Mouse (Mus musculus) embryonic facial prominence, embryonic 12.5 days (tissue): Measurements from ENCODE around the gene Mfsd6. TPM values are rescaled to one million over a fixed set of nuclear protein-coding genes. Genes with fewer than 3 reads are reported as not detected.

Source experiments
- ATAC-seq: fragments of 200-750 bp; cut with Nextera tagmentation; 2 replicates; pipeline ENCODE4 v1.8.0; 2017; ENCODE audit not compliant: insufficient number of reproducible peaks, insufficient read depth, low FRiP score, low TSS enrichment
- H3K27ac ChIP-seq: fragments of 300-500 bp; sonication (generic); 2 replicates; pipeline ENCODE4 v1.5.1; 2016; ENCODE audit warnings: mild to moderate bottlenecking
- H3K27me3 ChIP-seq: fragments of 300-500 bp; sonication (generic); 2 replicates; pipeline ENCODE4 v1.6.1; 2016; ENCODE audit warnings: mild to moderate bottlenecking, moderate library complexity
- H3K36me3 ChIP-seq: fragments of 300-500 bp; sonication (generic); 2 replicates; pipeline ENCODE4 v1.6.1; 2016; ENCODE audit warnings: mild to moderate bottlenecking
- H3K4me1 ChIP-seq: fragments of 300-500 bp; sonication (generic); 2 replicates; pipeline ENCODE4 v1.6.1; 2016
- H3K4me2 ChIP-seq: fragments of 300-500 bp; sonication (generic); replicated peaks from 2 replicates; pipeline ENCODE4 v1.6.1; 2016; ENCODE audit warnings: mild to moderate bottlenecking, moderate library complexity
- H3K4me3 ChIP-seq: fragments of 300-500 bp; sonication (generic); 2 replicates; pipeline ENCODE4 v1.5.1; 2016; ENCODE audit warnings: mild to moderate bottlenecking
- H3K9ac ChIP-seq: fragments of 300-500 bp; sonication (generic); 2 replicates; pipeline ENCODE4 v1.6.1; 2016; ENCODE audit warnings: mild to moderate bottlenecking, moderate library complexity
- H3K9me3 ChIP-seq: fragments of 300-500 bp; sonication (generic); 2 replicates; pipeline ENCODE4 v1.6.1; 2016; ENCODE audit warnings: mild to moderate bottlenecking, moderate library complexity
- WGBS: fragments of 180-500 bp; shearing (Covaris S2); methylation state at CpG from one replicate; pipeline ENCODE4 v1.1.7; 2016; 5-methylcytosine and 5-hydroxymethylcytosine counted together
- polyA plus RNA-seq: library from polyadenylated mRNA; unstranded; fragments of >200 nt; fragmentation: Nextera tagmentation; extraction: Ambion mirVana; gene quantifications from 2 replicates; pipeline ENCODE4 v1.2.1, GENCODE M21; 2016

The Mfsd6 gene
- polyA plus RNA-seq, 1 experiment from 2014 or later, result 1.6 TPM

DNA sequence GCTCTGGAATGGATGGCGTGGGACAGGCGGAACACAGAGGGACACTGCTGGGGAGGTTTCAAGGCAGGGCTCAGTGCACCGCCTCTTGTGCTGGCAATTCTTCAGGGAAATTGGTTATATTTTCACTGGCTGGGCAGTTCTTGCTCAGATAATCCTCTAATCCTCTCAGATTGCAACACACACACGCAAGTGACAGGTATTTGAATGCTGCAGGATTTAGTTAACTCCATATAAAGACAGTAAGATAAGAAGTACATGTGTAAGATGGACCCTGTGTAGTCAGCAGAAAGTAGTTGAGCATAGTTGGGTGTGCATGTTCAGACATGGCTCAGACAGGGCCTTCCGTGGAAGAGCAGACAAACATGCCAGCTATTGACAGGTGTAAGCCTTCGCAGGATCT, 93.0 kb downstream of the Mfsd6 start:
- 86% methylated on average over 6 of the region's 6 CpGs for WGBS
- Histone ChIP-seq H3K27me3 (no peaks in the 10 kb centered on the region), H3K9me3 (no peaks in the 10 kb centered on the region), H3K4me2 (no peak overlapping the region), H3K27ac (no peak overlapping the region), H3K36me3 (peaks cover 12% of the 10 kb centered on the region), H3K4me3 (no peak overlapping the region), H3K4me1 (peaks cover 10% of the 10 kb centered on the region), H3K9ac (no peak overlapping the region)
- ATAC-seq, result no peak

DNA sequence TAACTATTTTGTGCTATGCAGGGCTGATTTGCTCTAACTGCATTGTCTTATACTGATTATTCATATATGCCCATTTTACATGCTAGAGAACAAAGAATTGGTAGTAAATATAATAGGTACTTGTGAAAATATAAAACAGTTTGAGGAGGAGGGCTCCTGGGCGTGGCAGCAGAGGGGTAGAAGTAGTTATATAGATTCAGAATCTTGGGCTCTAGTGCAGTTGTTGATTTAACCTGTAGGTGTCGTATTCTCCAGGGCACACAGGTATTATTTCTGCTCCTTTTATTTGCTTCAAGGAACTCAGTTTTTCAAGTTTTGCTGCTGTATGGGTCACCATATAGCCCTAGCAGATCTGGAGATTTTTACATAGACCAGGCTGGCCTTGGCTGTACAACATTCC, 95.7 kb downstream of the Mfsd6 start:
- Histone ChIP-seq H3K4me1 (peaks cover 10% of the 10 kb centered on the region), H3K9me3 (no peaks in the 10 kb centered on the region), H3K4me2 (peak overlapping the region; percentile 51), H3K27me3 (no peaks in the 10 kb centered on the region), H3K9ac (no peak overlapping the region), H3K4me3 (peak overlapping the region; percentile 58; the same call in 1 of the 2 replicates), H3K27ac (no peak overlapping the region), H3K36me3 (no peaks in the 10 kb centered on the region)
- ATAC-seq, result no peak
- 80% methylated on average over 2 of the region's 2 CpGs for WGBS

DNA sequence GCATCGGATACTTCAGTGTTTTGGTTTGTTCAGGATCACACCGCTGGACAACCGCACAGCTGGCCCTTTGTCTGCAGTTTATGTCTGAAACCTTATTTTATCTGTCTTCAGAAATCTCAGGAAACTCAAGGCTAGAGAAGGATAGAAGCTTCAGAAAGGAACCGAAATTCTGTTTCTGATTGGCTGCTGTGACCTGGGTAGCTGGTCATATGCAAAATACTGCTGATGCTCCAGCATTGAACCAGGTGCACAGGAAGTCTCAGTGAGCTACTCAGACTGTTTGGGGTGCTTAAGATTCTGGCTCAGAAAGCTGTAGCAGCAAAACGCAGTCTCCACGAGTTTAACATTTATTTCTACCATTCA, 96.3 kb downstream of the Mfsd6 start:
- Histone ChIP-seq H3K4me3 (peak overlapping the region; percentile 58), H3K4me1 (peaks cover 10% of the 10 kb centered on the region), H3K4me2 (peak overlapping the region; percentile 51), H3K9ac (peak overlapping the region; percentile 76), H3K27ac (peak overlapping the region; percentile 85), H3K36me3 (no peaks in the 10 kb centered on the region), H3K9me3 (no peaks in the 10 kb centered on the region), H3K27me3 (no peaks in the 10 kb centered on the region)
- 0% methylated on average over 6 of the region's 6 CpGs for WGBS
- ATAC-seq, result peak; percentile 74

DNA sequence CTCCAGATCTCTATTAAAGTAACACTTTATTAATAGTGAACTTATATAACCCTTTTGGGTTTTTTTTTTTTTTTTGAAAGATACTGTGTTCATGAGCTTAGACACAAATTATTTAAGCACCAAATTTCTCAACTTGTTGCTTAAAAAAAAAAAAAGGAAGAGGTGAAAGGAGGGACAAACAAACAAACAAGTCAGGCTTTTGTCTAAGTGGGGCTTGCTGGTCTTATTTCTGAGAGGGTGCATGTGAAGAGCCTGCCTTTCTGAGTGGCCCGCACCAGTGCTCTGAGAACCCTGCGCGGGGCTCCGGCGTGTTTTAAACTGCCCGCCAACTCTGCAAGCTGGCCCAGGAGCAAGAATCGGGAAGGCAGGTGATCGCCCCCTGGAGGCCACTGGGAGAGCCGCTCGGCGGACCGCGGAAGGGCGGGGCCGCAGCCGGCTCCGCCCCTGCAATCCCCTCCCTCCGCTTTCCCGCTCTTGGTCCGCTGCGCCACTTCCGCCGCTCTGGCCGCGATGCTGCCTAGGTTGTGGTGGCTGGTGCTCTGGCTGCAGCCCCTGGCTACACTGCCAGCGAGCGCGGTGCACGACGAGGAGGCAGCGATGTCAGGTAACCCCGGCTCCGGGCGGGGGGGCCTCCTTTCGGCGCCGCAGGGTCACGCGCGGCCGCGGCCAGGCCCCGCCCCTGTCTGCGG, 96.9 kb downstream of the Mfsd6 start, which contains the start of gene Nemp2:
Gene Nemp2, plus strand, starts transcription at position 456 of the 689 bp plus-strand sequence.
- under 1% methylated on average over 44 of the region's 44 CpGs for WGBS
- peak; percentile 89 for ATAC-seq

DNA sequence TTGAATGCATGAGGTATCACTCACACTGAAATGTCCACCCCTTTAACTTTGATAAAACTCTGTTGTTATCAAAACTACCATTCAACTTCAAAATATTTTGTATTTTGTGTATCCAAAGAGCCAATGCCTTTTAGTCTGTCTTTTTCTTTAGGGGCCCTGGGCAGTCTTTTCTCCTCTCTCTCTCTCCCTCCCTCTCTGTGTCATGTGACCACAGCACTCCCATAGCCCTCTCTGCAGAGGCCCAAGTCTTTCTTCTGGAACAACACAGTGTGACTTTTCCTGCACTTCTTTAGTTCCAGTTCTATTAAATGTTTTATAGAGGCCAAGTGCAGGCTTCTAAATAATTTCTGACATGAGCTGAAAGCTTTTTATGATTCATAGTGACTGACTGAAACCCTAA, 106.8 kb downstream of the Mfsd6 start:
- Histone ChIP-seq H3K4me3 (no peak overlapping the region), H3K27ac (no peak overlapping the region)
- ATAC-seq, result no peak

More for the DNA sequence above, 96.9 kb downstream of the Mfsd6 start, which contains the start of gene Nemp2:
- H3K4me1 ChIP-seq, result peaks cover 10% of the 10 kb centered on the region
- no peaks in the 10 kb centered on the region for H3K9me3 ChIP-seq
- H3K4me2 ChIP-seq, result peak within 1 kb of the TSS; percentile 51
- H3K4me3 ChIP-seq, result peak within 1 kb of the TSS; percentile 58
- peak within 1 kb of the TSS; percentile 76 for H3K9ac ChIP-seq
- peak within 1 kb of the TSS; percentile 85 for H3K27ac ChIP-seq
- no peaks in the 10 kb centered on the region for H3K27me3 ChIP-seq
- no peaks in the 10 kb centered on the region for H3K36me3 ChIP-seq

DNA sequence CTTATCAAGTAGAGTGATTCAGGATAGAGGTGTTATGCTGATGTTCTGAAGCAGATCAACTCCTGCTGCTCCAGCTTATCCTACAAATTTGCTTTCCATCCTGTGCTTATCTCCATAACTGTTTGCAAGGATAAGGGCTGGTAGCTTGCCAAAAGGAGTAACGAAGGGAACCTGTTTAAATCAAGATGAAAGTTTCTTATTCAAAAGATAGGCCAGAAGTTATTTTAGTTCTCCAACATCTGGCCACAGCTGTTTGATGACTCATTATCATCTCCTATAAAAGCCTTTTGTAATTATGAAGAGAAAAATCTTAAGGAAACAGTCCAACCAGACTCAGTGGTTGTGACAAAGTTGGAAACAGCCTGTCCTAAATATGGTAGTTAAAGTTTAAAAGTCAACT, 109.0 kb downstream of the Mfsd6 start:
- H3K4me3 ChIP-seq, result no peak overlapping the region
- WGBS, result 73% methylated on average over 1 of the region's 1 CpGs
- H3K9ac ChIP-seq, result no peak overlapping the region
- H3K27me3 ChIP-seq, result no peaks in the 10 kb centered on the region
- ATAC-seq, result no peak
- H3K4me1 ChIP-seq, result no peaks in the 10 kb centered on the region
- H3K36me3 ChIP-seq, result no peaks in the 10 kb centered on the region
- no peak overlapping the region for H3K27ac ChIP-seq
- H3K4me2 ChIP-seq, result no peak overlapping the region
- no peaks in the 10 kb centered on the region for H3K9me3 ChIP-seq

More for the DNA sequence above, 106.8 kb downstream of the Mfsd6 start:
- Histone ChIP-seq H3K27me3 (no peaks in the 10 kb centered on the region), H3K36me3 (no peaks in the 10 kb centered on the region), H3K4me1 (no peaks in the 10 kb centered on the region), H3K4me2 (no peak overlapping the region), H3K9me3 (no peaks in the 10 kb centered on the region), H3K9ac (no peak overlapping the region)

DNA sequence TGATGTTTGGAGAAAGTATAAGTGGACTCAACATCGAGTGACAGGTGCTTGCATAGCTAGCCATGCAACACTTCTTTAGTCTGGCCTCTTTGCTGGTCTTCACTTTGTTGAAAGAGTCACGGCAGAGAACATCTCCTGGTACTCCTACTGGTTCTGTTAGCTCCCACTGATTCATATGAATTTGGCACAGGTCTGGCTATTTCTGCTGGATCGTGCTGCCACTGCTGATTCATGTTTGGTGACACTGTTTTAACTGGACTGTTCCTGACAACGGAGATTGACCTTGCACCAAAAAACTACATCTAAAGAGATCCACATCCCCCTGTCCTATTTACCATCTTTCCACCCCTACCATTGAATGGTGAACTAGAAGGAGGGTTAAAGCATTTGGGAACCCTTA, 118.8 kb downstream of the Mfsd6 start:
- no peak overlapping the region for H3K4me2 ChIP-seq
- H3K27ac ChIP-seq, result no peak overlapping the region
- H3K4me3 ChIP-seq, result no peak overlapping the region
- no peaks in the 10 kb centered on the region for H3K27me3 ChIP-seq
- H3K9me3 ChIP-seq, result no peaks in the 10 kb centered on the region
- no peak overlapping the region for H3K9ac ChIP-seq
- H3K36me3 ChIP-seq, result no peaks in the 10 kb centered on the region
- no peak for ATAC-seq
- H3K4me1 ChIP-seq, result no peaks in the 10 kb centered on the region
- 87% methylated on average over 4 of the region's 4 CpGs for WGBS

DNA sequence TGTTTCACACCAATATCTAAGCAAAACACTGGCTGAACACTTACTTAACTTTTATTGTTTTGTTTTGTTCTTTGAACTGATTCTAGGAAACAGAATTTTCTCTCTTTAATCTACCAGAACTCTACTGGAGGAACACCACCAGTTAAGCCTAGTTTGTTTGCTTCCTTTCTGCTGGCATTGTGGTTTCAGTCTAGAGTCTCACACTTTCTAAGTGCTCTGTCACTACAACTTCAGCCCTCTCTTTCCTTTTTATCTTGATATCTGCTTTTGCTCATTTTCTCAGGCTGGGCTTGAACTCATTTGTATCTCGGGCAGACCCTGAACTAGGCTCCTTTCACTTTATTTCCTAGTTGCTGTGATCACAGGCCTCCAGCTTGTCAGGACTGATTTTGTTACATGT, 119.6 kb downstream of the Mfsd6 start:
- 76% methylated on average over 1 of the region's 1 CpGs for WGBS
- Histone ChIP-seq H3K9me3 (no peaks in the 10 kb centered on the region), H3K36me3 (no peaks in the 10 kb centered on the region)

More for the DNA sequence above, 119.6 kb downstream of the Mfsd6 start:
- no peak overlapping the region for H3K27ac ChIP-seq
- no peak overlapping the region for H3K4me3 ChIP-seq
- H3K4me2 ChIP-seq, result no peak overlapping the region
- no peaks in the 10 kb centered on the region for H3K27me3 ChIP-seq
- H3K9ac ChIP-seq, result no peak overlapping the region
- no peaks in the 10 kb centered on the region for H3K4me1 ChIP-seq
- no peak for ATAC-seq

Other genes starting within 250 kb of the Mfsd6 start
- 10.2 and 10.4 TPM in 2 replicates for gene Nab1, start 226.8 kb downstream of the Mfsd6 start, polyA plus RNA-seq
- 11.3 and 12.2 TPM in 2 replicates for gene Nemp2, start 96.8 kb downstream of the Mfsd6 start, polyA plus RNA-seq
- 16.3 and 18.1 TPM in 2 replicates for gene Inpp1, start 90.2 kb upstream of the Mfsd6 start, polyA plus RNA-seq
- gene Hibch, start 117.5 kb upstream of the Mfsd6 start, polyA plus RNA-seq, result 24.6 and 25.0 TPM in 2 replicates